Mouse (Mus musculus) gastrocnemius, postnatal 4 days (tissue): ENCODE data around the gene Ermard. TPM values are rescaled to one million over a fixed set of nuclear protein-coding genes. Genes with fewer than 3 reads are reported as not detected.

ENCODE experiments used
- DNase-seq, 2 experiments: peaks; one replicate each; pipeline ENCODE4 v3.0.0; 2021 to 2022; ENCODE audit warnings: low spot score in 2 of 2, mixed read lengths in 2 of 2
- total RNA-seq, 2 experiments: library from RNA; stranded (reverse); gene quantifications; 2 replicates each; pipeline ENCODE4 v1.2.3; 2021

Gene Ermard
- total RNA-seq, 2 experiments from 2014 or later, result 35.0 to 41.9 TPM

DNA sequence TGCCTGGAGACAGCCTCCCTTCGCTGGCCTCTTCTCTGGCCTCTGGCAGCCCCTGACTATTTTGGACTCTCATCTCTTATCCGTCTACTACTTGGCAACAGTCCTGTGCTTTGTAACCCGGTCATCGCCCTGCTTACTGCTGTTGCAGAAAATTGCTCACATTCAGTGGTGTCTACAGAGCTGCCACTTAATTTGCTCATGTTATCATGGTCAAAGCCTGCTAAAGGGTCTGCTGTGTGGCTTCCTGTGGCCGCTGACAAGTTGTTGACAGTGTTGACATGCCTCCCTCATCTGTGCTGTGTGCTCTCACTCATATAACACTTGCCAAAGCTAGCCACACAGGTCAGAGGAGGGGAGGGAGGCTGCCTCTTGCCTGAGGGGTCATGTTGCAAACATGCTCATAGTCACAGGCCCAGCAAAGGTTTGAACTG, 17.2 kb downstream of the Ermard start:
- DNase-seq, result no peak

DNA sequence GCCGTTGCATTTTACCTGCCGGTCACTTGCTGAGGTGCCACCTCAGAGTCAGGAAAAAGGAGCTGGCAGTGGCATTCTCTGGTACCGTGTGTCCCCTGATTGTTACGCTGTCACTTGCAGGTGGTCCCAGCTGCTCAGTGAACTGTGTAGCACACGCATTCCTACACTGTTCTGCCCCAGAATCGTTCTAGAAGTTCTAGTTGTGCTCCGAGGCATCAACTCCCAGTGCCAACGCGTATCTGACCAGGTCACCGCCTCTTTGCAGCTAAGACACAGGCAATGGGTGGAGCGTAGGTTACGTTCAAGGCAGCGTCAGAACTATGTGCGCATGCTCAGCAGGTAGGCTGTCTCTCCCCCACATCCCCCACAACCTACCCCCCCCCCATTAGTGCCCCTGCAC, 18.6 kb downstream of the Ermard start:
- DNase-seq, result no peak

DNA sequence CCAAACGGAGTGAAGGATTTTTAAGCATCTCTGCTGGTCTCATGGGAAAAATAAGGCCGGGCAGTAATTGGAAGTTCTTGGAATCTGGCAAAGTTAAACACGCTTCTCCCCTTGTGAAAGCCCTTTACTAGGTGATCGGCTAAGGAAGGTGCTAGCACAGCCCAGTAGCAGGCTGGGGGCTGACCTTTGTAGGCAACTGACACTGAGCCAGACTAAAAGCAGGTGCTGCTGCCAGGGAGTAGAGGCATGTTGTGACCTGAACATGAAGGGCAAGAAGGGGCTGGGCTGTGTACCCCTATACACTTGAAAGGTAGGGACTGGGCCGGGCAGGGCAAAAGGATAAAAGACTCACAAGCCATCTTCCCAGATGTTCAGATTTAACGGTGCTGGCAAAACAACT, 19.3 kb downstream of the Ermard start:
- peak in 1 of 2 experiments; percentile 10 for DNase-seq

DNA sequence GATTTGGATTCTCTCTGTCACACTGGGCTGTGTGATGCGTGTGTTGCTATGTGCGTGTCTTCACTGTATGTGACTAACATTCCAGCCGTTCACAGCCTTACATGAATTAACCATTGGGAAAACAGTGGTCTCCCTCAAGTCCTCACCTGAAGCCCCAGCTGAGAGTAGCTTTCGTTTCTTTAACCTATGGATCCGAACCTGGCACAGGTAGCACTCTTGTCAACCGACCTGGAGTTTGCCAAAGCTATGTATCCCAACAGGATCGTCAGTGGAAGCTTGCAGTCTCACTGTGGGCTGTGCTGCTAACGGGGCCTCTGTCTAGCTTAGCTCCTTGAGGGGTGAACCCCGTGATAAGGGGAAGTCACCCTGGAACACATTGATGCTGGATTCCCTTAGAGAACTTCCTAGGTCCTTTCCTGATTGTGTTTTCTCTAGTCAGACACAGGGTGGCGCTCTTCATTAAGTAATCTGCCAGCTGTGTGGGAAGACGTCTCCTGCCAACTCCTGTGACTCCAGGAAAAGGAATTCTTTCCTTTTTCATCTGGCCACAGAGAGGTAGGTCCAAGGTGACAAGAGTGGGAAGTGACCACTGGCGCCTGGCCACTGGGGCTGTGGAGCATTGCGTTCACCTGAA, 24.5 kb downstream of the Ermard start:
- peak in 1 of 2 experiments; percentile 53 for DNase-seq

DNA sequence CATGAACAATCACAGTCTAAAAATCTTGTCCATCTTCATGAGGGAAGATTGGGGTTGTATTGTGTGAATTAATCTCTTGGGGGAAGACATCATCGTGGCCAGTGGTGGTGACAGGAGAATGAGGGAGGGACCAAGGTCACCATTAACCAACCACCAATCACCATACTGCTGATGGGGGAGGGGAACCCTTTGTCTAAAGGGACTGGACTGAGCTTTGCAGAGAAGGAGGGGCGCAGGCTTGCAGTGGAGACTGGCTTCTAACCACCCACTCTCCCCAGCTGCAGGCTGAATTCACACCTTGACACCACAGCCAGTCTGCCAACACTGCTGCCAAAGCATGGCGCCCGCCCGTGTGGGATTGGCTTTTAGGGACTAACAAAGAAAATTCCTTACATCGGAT, 25.1 kb downstream of the Ermard start:
- DNase-seq, result no peak

DNA sequence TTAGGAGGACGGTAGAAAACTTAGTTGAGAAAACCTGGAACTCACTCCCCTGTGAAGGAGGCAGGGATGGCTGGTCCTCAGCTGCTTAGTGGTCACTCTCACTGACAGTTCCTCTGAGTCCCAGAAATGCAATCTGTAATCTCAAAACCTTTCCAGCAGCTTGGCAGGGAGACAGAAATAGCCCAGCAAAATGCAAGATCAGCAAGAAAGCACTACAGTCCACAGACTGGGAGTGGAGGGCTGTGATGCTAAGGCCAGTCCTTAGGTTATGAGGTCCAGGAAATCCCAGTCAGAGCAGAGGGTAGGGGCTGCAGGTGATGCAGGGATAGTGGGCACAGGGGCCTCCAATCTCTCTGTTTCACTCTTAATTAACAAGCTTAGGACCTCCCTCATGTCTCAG, 25.9 kb downstream of the Ermard start:
- DNase-seq, result no peak

DNA sequence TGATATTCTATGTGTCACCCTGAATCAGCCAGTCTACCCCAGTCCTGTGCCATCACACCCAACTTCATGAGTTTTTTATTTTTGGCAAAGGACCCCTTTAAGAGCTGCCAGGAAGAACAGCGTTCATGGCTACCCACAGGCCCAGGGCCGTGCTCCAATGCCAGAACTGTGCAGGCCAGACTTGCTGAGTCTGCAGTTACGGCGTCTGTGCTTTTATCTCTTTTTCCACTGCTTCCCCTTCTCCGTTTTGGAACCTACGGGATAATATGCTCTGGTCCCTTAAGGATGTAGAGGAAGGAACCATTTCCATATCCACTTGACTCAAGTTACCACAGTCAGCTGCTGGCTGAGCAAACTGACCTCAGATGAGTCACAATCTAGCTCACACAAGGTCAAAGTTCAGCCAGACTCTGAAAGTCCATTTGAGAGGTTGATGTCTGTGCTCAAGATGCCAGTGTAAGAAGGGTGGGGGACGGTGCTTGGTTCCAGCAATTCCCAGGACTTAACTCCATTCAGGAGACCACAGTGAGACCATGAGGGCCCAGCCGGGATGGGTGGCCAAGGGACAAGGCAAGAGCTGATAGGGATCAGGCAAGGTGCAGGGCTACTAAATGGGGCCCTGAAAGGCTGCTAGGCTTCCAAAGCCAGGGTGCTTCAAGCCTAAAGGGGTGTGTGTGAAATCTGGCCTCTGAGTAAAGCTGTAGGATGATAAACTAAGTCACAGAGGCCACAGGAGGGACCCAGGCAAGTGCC, 27.2 kb downstream of the Ermard start:
- DNase-seq, result no peak

DNA sequence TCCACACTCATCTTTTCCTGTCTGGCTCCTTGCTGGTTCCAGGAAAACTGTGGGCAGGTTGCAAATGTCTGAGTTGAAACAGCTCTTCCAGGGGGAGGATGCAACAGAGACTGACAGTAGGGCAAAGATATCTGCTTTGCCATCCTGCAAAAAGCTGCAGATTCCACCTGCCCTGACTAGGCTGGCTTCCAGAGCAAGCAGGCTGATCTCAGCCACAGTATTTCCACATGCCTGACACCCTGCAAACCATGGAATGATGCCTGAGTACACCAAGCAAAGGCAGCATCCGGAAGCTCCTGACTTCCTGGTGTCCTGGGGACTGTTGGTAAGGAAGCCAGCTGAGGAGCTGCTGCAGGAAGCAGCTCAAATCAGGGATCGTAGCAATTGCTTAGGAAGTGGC, 28.1 kb downstream of the Ermard start:
- DNase-seq, result no peak

DNA sequence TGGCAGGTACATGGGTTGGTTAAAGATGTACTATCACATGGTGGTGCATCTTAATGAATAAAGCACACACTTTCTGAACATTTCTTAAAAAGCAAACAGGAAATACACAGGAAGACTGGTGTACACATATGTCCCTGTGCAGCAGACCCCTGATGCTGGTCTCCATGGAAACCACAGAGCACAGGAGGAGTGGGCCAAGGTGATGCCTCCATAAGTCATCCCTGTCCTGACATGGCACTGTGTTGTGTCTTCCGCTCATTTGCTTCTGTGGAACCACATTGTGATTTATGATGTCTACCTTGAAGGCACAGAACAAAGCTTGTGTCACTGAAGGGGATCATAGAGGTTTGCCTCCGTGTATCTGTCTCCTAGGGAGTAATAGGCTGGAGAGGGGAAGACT, 31.2 kb downstream of the Ermard start:
- no peak for DNase-seq

DNA sequence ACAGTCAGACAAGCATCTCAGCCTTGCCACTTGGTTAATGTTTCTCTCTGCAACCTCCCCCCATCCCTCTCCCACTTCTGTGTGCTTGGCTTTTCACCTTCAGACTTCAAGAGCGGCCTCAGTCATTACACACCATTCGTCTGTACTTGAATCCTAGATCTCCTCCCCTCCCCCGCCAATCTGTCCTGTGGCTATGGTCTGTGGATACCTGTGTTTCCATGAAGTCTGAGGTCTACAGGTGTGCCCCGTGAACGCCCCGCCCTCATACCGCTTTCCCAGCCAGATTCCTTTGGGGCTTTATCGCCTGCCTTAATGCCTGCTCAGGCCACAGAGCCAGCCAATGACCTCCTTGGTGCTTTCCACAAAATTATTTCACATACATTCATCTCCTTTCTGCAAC, 34.0 kb downstream of the Ermard start:
- no peak for DNase-seq

DNA sequence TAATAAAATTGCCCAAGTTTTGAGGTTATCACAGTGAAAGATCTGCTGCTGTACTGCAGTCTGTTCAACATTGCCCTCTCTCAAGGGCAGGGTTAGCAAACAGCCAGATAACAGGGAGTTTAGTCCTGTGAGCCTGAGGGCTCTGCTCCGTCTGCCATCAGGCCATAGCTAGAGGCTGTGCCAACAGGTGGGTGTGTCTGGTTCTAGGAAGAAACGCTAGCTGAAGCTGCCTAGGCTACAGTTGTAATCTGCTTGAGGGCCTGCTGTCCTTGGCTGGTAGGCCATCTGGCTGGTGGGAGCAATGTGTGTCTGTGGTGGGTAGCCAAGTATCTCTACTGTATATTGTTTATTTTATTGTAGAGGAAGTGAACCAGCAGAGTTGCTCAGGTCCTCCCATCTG, 36.5 kb downstream of the Ermard start:
- DNase-seq, result no peak

DNA sequence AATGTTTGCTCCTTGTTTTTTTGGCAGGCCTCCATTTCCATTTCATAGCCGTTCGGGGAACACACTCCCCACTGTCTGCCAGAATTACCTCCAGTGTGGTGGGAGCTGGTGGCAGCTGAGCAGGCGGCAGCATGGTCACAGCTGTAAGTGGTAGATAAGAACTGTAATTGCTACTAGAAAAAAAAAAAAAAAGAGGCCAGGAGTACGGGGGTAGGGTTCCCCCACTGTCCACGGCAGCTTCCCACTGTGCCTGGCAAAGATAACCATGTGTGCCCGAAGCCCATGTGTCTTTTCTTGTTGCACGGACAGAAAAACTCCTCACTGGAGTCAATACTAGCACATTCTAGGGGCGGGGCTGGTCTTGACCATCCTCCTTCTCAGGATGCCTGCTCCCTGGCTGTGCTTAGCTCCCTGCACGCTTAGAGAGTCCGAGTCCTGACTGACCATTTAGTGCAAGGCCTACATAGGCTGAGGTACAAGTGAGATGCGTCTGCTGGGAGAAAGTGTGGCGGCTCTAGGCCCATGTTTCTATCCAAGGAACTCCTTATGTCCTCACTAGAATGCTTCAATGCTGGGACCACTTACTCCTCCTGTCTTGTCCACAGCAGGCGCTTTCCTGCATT, 43.3 kb downstream of the Ermard start:
- no peak for DNase-seq

DNA sequence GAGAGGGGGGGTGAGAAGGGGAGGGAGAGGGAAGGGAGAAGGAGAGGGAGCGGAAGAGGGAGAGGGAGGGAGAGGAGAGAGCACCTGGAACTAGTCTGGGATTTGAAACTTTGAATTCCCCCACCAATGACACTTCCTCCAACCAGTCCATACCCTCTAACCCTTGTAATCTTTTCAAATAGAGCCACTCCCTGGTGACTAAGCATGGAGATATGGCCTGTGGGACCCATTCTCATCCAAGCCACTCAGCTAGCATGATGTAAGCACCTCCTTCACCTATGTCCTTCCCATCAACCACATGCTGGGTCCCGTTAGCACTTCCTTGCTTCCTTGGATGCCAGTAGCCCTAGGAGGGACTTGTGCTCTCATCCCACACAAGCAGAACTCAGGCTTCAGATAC, 44.0 kb downstream of the Ermard start:
- DNase-seq, result no peak

DNA sequence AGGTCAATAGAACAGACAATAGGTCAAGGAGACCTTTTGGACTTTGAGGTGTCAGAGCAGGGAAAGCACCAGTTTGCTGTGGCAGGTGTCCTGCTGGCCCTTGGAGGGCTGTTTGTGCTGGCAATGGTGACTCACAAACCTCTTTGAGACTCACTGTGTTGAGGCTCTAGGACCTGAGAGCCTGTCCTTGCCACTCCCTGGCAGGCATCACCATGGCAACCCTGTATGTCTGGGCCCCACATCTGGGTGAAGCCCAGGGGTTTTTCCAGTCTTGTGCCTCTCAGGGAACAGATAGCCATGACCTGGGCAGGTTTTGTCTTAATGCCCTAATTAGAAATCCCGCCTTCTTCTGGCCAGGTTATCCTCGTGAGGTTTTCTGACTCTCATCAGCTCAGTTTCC, 47.2 kb downstream of the Ermard start:
- DNase-seq, result no peak

DNA sequence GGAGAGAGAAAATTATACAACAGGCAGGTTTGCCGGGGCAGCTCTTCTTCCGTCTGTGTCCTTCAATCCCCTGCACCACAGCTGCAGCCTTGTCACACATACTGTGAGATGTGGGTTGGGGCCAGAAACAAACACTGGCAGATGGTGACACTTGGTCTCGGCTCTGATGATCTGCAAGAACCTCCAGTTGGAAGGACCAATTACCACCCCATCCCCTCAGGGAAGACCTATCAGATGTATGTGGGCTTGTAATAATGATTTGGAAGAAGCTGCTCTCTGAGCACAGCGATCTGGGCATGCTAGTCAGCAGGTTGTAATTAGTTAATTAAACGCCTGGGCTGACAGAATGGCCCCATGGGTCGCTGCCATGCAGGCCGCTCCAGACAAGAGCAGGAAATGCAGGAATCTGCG, 47.6 kb downstream of the Ermard start:
- DNase-seq, result no peak

DNA sequence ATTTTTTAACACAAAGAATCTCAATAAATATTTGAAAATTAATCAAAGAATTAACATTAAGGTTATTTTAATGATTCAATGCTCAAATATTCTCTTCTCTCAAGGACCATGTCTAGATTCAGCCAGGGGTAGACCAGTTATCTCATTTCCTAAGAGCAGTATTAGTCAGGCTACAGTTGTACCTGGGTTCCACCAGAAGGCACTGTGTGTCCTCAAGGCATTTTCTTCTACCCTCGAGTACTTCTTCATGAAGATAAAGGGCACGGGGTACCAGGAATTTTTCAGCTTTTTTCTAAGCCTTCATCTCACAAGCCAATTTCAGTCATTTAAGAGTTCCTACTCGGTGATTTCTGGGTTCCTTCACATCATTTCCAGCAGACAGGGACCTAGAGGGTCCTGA, 50.7 kb downstream of the Ermard start:
- DNase-seq, result no peak

DNA sequence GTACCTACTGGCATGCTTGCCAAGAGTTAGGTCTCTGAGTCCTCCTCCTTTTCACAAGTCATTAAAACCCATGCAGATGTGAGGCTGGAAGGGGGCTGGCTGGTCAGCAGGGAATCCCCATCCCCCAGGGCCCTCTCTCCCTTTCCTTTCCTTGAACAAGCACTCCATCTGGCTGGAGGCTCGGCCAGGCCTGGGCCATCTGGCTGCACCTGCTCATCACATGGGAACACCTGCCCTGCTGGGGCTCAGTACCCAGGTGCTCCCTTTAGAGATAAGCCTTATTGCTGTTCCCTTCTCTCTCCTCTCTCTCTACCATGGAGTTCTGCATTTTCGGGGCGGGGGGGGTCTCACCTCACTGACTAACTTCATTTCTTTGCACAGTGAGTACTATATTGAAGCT, 52.5 kb downstream of the Ermard start:
- no peak for DNase-seq

DNA sequence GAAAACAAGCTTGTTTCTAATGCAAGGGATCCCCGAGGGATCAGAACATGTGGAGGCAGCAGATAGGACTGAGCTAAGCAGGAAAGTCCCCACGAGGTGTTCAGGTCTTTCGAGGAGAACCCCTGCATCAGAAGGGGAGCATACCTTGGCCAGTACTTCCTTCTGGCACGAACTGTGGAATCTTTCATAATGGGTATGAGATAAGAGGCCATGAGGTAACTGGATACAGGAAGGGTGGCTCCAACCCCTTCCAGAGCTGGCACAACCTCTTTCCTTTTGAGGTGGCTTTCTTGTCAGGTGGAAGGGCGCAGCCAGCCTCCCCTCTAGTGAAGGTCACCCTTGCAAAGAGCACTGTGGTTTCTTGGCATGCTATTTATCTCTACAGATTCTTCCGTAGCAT, 55.8 kb downstream of the Ermard start:
- DNase-seq, result no peak

DNA sequence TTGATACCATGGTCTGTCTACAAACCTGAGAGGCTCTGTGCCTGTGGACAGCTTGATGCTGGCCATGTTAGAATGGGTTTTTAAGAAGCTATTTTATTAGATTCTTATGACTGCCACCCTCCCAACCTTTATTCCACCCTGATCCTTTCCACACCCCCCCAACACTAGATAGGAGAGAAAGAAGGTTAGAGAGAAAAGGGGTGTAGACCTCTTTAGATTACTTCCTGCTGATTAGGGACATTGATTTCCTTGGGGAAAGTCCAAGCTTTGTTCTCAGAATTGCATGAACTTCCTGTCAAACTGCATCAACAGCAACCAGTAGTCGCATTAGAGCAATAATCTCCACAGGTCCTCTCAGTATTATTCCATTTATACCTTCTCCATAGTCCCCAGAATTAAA, 57.7 kb downstream of the Ermard start:
- DNase-seq, result no peak

DNA sequence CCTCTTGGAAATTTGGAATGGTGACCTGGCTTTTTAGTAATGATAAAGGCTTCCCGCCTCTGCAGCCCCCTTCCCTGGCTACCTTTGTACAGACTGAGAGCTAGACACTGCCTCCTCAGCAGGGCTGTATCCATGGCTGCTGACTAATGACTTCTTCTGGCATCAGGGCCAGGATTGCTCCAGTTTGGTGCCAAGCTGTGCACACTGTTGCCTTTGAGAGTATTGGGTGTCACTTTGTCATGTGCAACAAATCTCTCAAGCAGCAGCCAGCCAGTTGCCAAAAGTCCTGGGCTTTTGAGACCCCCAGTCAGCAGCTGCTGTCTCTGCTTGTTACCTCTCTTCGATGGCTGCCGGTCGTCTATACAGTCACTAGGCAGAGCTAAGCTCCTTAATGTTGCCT, 60.3 kb downstream of the Ermard start:
- DNase-seq, result no peak

DNA sequence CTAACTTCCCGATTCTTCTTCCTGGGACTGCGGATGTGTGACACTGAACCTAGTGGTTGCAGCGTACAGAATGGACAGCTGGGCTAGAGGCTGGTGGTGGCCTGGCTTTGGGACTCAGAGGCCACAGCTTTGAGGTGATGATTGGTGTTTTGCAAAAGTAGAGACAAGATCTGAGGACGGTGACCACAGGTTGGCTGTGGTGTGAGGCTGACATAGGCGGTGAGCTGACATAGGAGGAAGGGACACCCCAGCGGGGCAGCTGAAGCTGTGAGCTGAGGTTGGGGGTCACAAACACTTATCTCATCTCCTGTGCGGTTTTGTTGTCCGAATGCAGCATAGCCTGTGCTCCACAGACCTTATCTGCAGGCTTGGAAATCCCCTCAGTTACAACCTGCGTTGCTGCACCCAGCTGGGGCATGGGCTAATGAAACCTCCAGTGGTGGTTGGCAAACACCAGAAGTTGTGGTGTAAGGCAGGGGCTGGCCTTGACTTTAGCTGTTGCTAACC, 66.2 kb downstream of the Ermard start:
- no peak for DNase-seq
